Mouse (Mus musculus): ENCODE measurements around the gene Lsm4. TPM values are rescaled to one million over a fixed set of nuclear protein-coding genes. Genes with fewer than 3 reads are reported as not detected.

The Lsm4 gene
- polyA plus RNA-seq (2012; rRNA removed), result 172 and 182 TPM in 2 replicates
- 247 and 256 TPM in 2 replicates for polyA plus RNA-seq (2014; fragmentation: Nextera tagmentation; extraction: Ambion mirVana)

GRCm38 (mm10) chr8:70673079-70673856 lies at the start of gene Lsm4:
Gene Lsm4, plus strand, starts transcription at chr8:70673248.
- peak; percentile 97 for ATAC-seq (ENCODE audit: low FRiP score, low read depth)
- peak; percentile 100 for DNase-seq (ENCODE audit: low spot score)
- Histone ChIP-seq H3K4me1 (ENCODE audit: control insufficient read depth, insufficient read depth, low read length) (peaks cover 11% of the 10 kb centered on the region), H3K4me3 (replicated peaks; ENCODE audit: low read length) (peak within 1 kb of the TSS; percentile 55), H3K36me3 (ENCODE audit: control insufficient read depth, insufficient read depth, low read length) (peaks cover 9% of the 10 kb centered on the region), H3K27me3 (ENCODE audit: control insufficient read depth, insufficient read depth, low read length) (no peaks in the 10 kb centered on the region), H3K4me2 (replicated peaks; ENCODE audit: low read depth, low read length, severe bottlenecking) (peak within 1 kb of the TSS; percentile 91), H3K9me3 (ENCODE audit: control insufficient read depth, low read length) (no peaks in the 10 kb centered on the region), H3K27ac (replicated peaks; ENCODE audit: low read depth, low read length) (peak within 1 kb of the TSS; percentile 94), H3K9ac (ENCODE audit: low read depth, low read length, severe bottlenecking) (peak within 1 kb of the TSS; percentile 68)
- peak; percentile 6; the same call in 1 of the 2 replicates for TF ChIP-seq POLR2A (IDR thresholded peaks at IDR 0.05; ENCODE audit: borderline replicate concordance, extremely low read depth, insufficient read depth, insufficient read length)
- under 1% methylated on average over 58 of the region's 60 CpGs for WGBS

- 7% methylated on average over 5 of the region's 5 CpGs for WGBS
- H3K4me3 ChIP-seq (replicated peaks; ENCODE audit: low read length), result no peak overlapping the region
- H3K4me2 ChIP-seq (replicated peaks; ENCODE audit: low read depth, low read length, severe bottlenecking), result peak overlapping the region; percentile 23; the same call in 1 of the 2 replicates
- H3K4me1 ChIP-seq (ENCODE audit: control insufficient read depth, insufficient read depth, low read length), result peaks cover 9% of the 10 kb centered on the region; the same call in 1 of the 2 replicates
- H3K9ac ChIP-seq (ENCODE audit: low read depth, low read length, severe bottlenecking), result no peak overlapping the region
- H3K27ac ChIP-seq (replicated peaks; ENCODE audit: low read depth, low read length), result no peak overlapping the region; the same call in 1 of the 2 replicates
- H3K27me3 ChIP-seq (ENCODE audit: control insufficient read depth, insufficient read depth, low read length), result no peaks in the 10 kb centered on the region
- ATAC-seq (ENCODE audit: low FRiP score, low read depth) (no peak; the same call in 1 of the 2 replicates), DNase-seq (ENCODE audit: low spot score) (peak; percentile 56)
- H3K9me3 ChIP-seq (ENCODE audit: control insufficient read depth, low read length), result no peaks in the 10 kb centered on the region
- H3K36me3 ChIP-seq (ENCODE audit: control insufficient read depth, insufficient read depth, low read length), result no peaks in the 10 kb centered on the region
- TF ChIP-seq POLR2A (IDR thresholded peaks at IDR 0.05; ENCODE audit: borderline replicate concordance, extremely low read depth, insufficient read depth, insufficient read length), result no peak
Observed at GRCm38 (mm10) chr8:70625104-70625503, 47.9 kb upstream of the Lsm4 start.

DNA sequence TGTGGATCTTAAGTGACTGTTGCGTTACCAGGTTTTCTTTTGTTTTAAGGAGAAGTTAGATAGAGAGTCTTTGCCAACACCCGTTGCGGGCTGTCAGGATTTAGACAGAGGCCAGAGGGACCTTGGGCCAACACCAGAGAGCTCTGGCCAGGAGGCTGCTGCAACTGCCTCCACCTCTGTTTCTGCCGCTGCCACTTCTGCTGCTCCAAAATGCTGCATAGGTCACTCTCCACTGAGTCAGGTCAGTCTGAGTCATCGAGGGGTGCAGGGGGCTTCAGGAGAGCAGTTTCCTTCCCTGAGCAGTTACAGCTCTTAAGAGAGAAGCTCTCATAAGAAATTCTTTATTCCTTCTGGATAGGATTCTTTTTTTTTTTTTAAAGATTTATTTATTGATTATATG lies 46.0 kb upstream of the Lsm4 start:
- no peak overlapping the region for H3K27ac ChIP-seq (replicated peaks; ENCODE audit: low read depth, low read length)
- no peaks in the 10 kb centered on the region for H3K36me3 ChIP-seq (ENCODE audit: control insufficient read depth, insufficient read depth, low read length)
- 84% methylated on average over 5 of the region's 5 CpGs for WGBS
- H3K4me3 ChIP-seq (replicated peaks; ENCODE audit: low read length), result no peak overlapping the region
- H3K4me1 ChIP-seq (ENCODE audit: control insufficient read depth, insufficient read depth, low read length), result peaks cover 15% of the 10 kb centered on the region
- ATAC-seq (ENCODE audit: low FRiP score, low read depth), result no peak
- H3K9ac ChIP-seq (ENCODE audit: low read depth, low read length, severe bottlenecking), result no peak overlapping the region
- no peak overlapping the region for H3K4me2 ChIP-seq (replicated peaks; ENCODE audit: low read depth, low read length, severe bottlenecking)
- H3K9me3 ChIP-seq (ENCODE audit: control insufficient read depth, low read length), result no peaks in the 10 kb centered on the region
- peaks cover 6% of the 10 kb centered on the region; the same call in 1 of the 2 replicates for H3K27me3 ChIP-seq (ENCODE audit: control insufficient read depth, insufficient read depth, low read length)
- no peak for DNase-seq (ENCODE audit: low spot score)
- no peak for TF ChIP-seq POLR2A (IDR thresholded peaks at IDR 0.05; ENCODE audit: borderline replicate concordance, extremely low read depth, insufficient read depth, insufficient read length)

DNA sequence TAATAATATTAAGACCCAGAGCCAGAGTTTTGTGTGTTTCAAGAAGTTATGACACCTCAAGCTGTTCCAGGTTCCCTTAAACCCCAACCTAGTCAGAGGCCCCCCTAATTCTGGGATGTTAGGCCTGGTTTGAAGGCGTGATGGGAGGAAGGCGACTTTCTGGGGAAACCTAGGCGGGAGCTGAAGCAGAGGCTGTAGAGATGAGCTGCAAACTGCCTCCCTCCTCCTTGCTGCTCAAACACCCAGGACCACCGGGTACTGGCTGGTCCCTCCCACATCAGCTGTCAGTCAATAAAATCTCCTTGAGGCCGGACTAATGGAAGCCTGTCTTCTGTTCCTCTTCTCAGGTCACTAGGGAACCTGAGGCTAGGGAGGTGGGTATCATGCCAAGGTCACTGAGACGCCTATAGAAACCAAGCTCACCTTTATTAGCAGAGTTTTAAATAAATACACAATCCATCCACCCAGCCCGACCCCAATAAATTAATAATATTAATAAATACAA lies 44.0 kb upstream of the Lsm4 start:
- TF ChIP-seq POLR2A (IDR thresholded peaks at IDR 0.05; ENCODE audit: borderline replicate concordance, extremely low read depth, insufficient read depth, insufficient read length), result no peak
- peaks cover 6% of the 10 kb centered on the region; the same call in 1 of the 2 replicates for H3K27me3 ChIP-seq (ENCODE audit: control insufficient read depth, insufficient read depth, low read length)
- H3K4me1 ChIP-seq (ENCODE audit: control insufficient read depth, insufficient read depth, low read length), result peaks cover 17% of the 10 kb centered on the region
- H3K36me3 ChIP-seq (ENCODE audit: control insufficient read depth, insufficient read depth, low read length), result no peaks in the 10 kb centered on the region
- H3K9me3 ChIP-seq (ENCODE audit: control insufficient read depth, low read length), result no peaks in the 10 kb centered on the region
- H3K27ac ChIP-seq (replicated peaks; ENCODE audit: low read depth, low read length), result no peak overlapping the region
- DNase-seq (ENCODE audit: low spot score), result no peak
- H3K4me3 ChIP-seq (replicated peaks; ENCODE audit: low read length), result peak overlapping the region; percentile 41
- 54% methylated on average over 7 of the region's 7 CpGs for WGBS
- no peak for ATAC-seq (ENCODE audit: low FRiP score, low read depth)
- peak overlapping the region; percentile 72 for H3K4me2 ChIP-seq (replicated peaks; ENCODE audit: low read depth, low read length, severe bottlenecking)
- H3K9ac ChIP-seq (ENCODE audit: low read depth, low read length, severe bottlenecking), result no peak overlapping the region
